Mouse (Mus musculus) forebrain, postnatal 0 days (tissue): ENCODE results near the gene Rer1. TPM values are rescaled to one million over a fixed set of nuclear protein-coding genes. Genes with fewer than 3 reads are reported as not detected.

Experiments used
- ATAC-seq: fragments of 200-750 bp; cut with Nextera tagmentation; 2 replicates; pipeline ENCODE4 v1.8.0; 2017; ENCODE audit warnings: mild to moderate bottlenecking, moderate library complexity
- DNase-seq: peaks from one replicate; pipeline ENCODE4 v3.0.0-alpha.2; 2015
- H3K27ac ChIP-seq: fragments of 300-500 bp; sonication (generic); 2 replicates; pipeline ENCODE4 v1.5.1; 2014; ENCODE audit warnings: low read depth, mild to moderate bottlenecking, antibody characterized with exemption, low read length, moderate library complexity, mixed read lengths
- H3K27me3 ChIP-seq: fragments of 300-500 bp; sonication (generic); 2 replicates; pipeline ENCODE4 v1.6.1; 2014; ENCODE audit warnings: mild to moderate bottlenecking, low read length, mixed read lengths; ENCODE audit not compliant: insufficient read depth
- H3K36me3 ChIP-seq: fragments of 300-500 bp; sonication (generic); 2 replicates; pipeline ENCODE4 v1.6.1; 2014; ENCODE audit warnings: mild to moderate bottlenecking, moderate library complexity; ENCODE audit not compliant: insufficient read depth
- H3K4me1 ChIP-seq: fragments of 300-500 bp; sonication (generic); 2 replicates; pipeline ENCODE4 v1.6.1; 2014; ENCODE audit warnings: antibody characterized with exemption; ENCODE audit not compliant: insufficient read depth
- H3K4me2 ChIP-seq: fragments of 300-500 bp; sonication (generic); 2 replicates; pipeline ENCODE4 v1.6.1; 2014; ENCODE audit warnings: low read depth, mild to moderate bottlenecking, moderate library complexity
- H3K4me3 ChIP-seq: fragments of 300-500 bp; sonication (generic); 2 replicates; pipeline ENCODE4 v1.5.1; 2014; ENCODE audit warnings: low read depth, low read length, mixed read lengths
- H3K9ac ChIP-seq: fragments of 300-500 bp; sonication (generic); 2 replicates; pipeline ENCODE4 v1.6.1; 2014; ENCODE audit warnings: mild to moderate bottlenecking
- H3K9me3 ChIP-seq: fragments of 300-500 bp; sonication (generic); 2 replicates; pipeline ENCODE4 v1.6.1; 2016; ENCODE audit warnings: low read length
- CTCF ChIP-seq: sonication (generic); IDR thresholded peaks from 2 replicates; pipeline ENCODE4 v1.5.1; 2016; ENCODE audit warnings: antibody characterized with exemption, control low read depth, low read depth
- WGBS: fragments of 180-500 bp; shearing (Covaris S2); extraction: QIAGEN DNeasy Blood & Tissue Kit; methylation state at CpG from one replicate; pipeline ENCODE4 v1.1.7; 2014; 5-methylcytosine and 5-hydroxymethylcytosine counted together
- polyA plus RNA-seq: library from polyadenylated mRNA; unstranded; fragments of >200 nt; fragmentation: Nextera tagmentation; extraction: Ambion mirVana; gene quantifications from 2 replicates; pipeline ENCODE4 v1.2.1, GENCODE M21; 2015
- total RNA-seq: library from RNA; depleted of rRNA; stranded (reverse); fragments of >200 nt; gene quantifications from 2 replicates; pipeline ENCODE4 v1.2.3, GENCODE M21; 2014; rRNA removed

Gene Rer1
- total RNA-seq (92.4 and 116 TPM in 2 replicates), polyA plus RNA-seq (136 and 140 TPM in 2 replicates)

GRCm38 (mm10) chr4:155086108-155087024 lies at the start of gene Rer1, which contains the start of gene Morn1:
Gene Rer1 (minus strand): TSS chr4:155086382.
Gene Morn1 (plus strand): TSS chr4:155086577.
- peak; percentile 98 for ATAC-seq
- under 1% methylated on average over 85 of the region's 85 CpGs for WGBS

GRCm38 (mm10) chr4:155134686-155135172 lies 48.5 kb upstream of the Rer1 start:
- no peak overlapping the region for H3K4me2 ChIP-seq
- WGBS = 82% methylated on average over 7 of the region's 7 CpGs
- no peak for TF ChIP-seq CTCF

More at GRCm38 (mm10) chr4:155086108-155087024, at the start of gene Rer1, which contains the start of gene Morn1:
- H3K4me3 ChIP-seq = peak within 1 kb of the TSS; percentile 98
- H3K9ac ChIP-seq = peak within 1 kb of the TSS; percentile 74
- peak within 1 kb of the TSS; percentile 97 for H3K4me2 ChIP-seq
- H3K27me3 ChIP-seq = no peaks in the 10 kb centered on the region
- peaks cover 13% of the 10 kb centered on the region for H3K4me1 ChIP-seq
- H3K36me3 ChIP-seq = peaks cover 14% of the 10 kb centered on the region
- no peak; the same call in 1 of the 2 replicates for TF ChIP-seq CTCF
- H3K9me3 ChIP-seq = no peaks in the 10 kb centered on the region
- H3K27ac ChIP-seq = peak within 1 kb of the TSS; percentile 91
- DNase-seq = peak; percentile 100

GRCm38 (mm10) chr4:155133658-155134417 lies 47.7 kb upstream of the Rer1 start:
- no peak for TF ChIP-seq CTCF
- Histone ChIP-seq H3K4me1 (peaks cover 14% of the 10 kb centered on the region), H3K9ac (no peak overlapping the region), H3K4me2 (no peak overlapping the region), H3K36me3 (no peaks in the 10 kb centered on the region), H3K27me3 (no peaks in the 10 kb centered on the region), H3K9me3 (no peaks in the 10 kb centered on the region), H3K27ac (peak overlapping the region; percentile 9), H3K4me3 (no peak overlapping the region)
- DNase-seq (no peak), ATAC-seq (no peak)
- 46% methylated on average over 20 of the region's 20 CpGs for WGBS

More at GRCm38 (mm10) chr4:155134686-155135172, 48.5 kb upstream of the Rer1 start:
- no peak overlapping the region for H3K9ac ChIP-seq
- DNase-seq (no peak), ATAC-seq (no peak)
- no peaks in the 10 kb centered on the region for H3K9me3 ChIP-seq
- H3K27ac ChIP-seq = no peak overlapping the region
- no peaks in the 10 kb centered on the region for H3K27me3 ChIP-seq
- no peak overlapping the region for H3K4me3 ChIP-seq
- H3K4me1 ChIP-seq = peaks cover 10% of the 10 kb centered on the region
- no peaks in the 10 kb centered on the region for H3K36me3 ChIP-seq

GRCm38 (mm10) chr4:155133188-155133587 lies 47.0 kb upstream of the Rer1 start:
- Histone ChIP-seq H3K4me3 (no peak overlapping the region), H3K9ac (no peak overlapping the region), H3K9me3 (no peaks in the 10 kb centered on the region), H3K4me1 (peaks cover 14% of the 10 kb centered on the region), H3K36me3 (no peaks in the 10 kb centered on the region), H3K4me2 (no peak overlapping the region), H3K27ac (peak overlapping the region; percentile 40), H3K27me3 (no peaks in the 10 kb centered on the region)
- 40% methylated on average over 3 of the region's 3 CpGs for WGBS
- peak; percentile 52; the same call in 1 of the 2 replicates for ATAC-seq
- TF ChIP-seq CTCF = no peak
- no peak for DNase-seq

- WGBS = 62% methylated on average over 7 of the region's 7 CpGs
- TF ChIP-seq CTCF = no peak
- no peak for ATAC-seq
Observed at GRCm38 (mm10) chr4:155130616-155131015, 44.4 kb upstream of the Rer1 start.

GRCm38 (mm10) chr4:155129996-155130395 lies 43.8 kb upstream of the Rer1 start:
- WGBS = 19% methylated on average over 14 of the region's 14 CpGs
- Histone ChIP-seq H3K27ac (peak overlapping the region; percentile 29), H3K36me3 (no peaks in the 10 kb centered on the region), H3K4me2 (no peak overlapping the region), H3K4me1 (peaks cover 14% of the 10 kb centered on the region), H3K9ac (no peak overlapping the region), H3K9me3 (no peaks in the 10 kb centered on the region), H3K4me3 (no peak overlapping the region), H3K27me3 (no peaks in the 10 kb centered on the region)
- ATAC-seq (peak; percentile 86), DNase-seq (peak; percentile 90)
- no peak for TF ChIP-seq CTCF

More at GRCm38 (mm10) chr4:155130616-155131015, 44.4 kb upstream of the Rer1 start:
- no peak for DNase-seq
- Histone ChIP-seq H3K9ac (no peak overlapping the region), H3K4me2 (no peak overlapping the region), H3K4me1 (peaks cover 14% of the 10 kb centered on the region), H3K27ac (peak overlapping the region; percentile 29; the same call in 1 of the 2 replicates), H3K9me3 (no peaks in the 10 kb centered on the region), H3K27me3 (no peaks in the 10 kb centered on the region), H3K4me3 (no peak overlapping the region), H3K36me3 (no peaks in the 10 kb centered on the region)
